Mouse (Mus musculus) liver, embryonic 14.5 days (tissue): ENCODE measurements at regions not wholly inside any gene's neighbourhood (a gene's known extent, or its start where the extent isn't known, plus 50 kb on each side); places are given as distances from the start of the nearest gene placed in this dataset.

Experiments
- CTCF ChIP-seq: IDR thresholded peaks from 2 replicates; pipeline ENCODE4 v1.5.1; 2016; ENCODE audit warnings: antibody characterized with exemption, low read depth, control low read depth
- EP300 ChIP-seq: IDR thresholded peaks from 2 replicates; pipeline ENCODE4 v1.6.1; 2016; ENCODE audit warnings: antibody characterized with exemption, low read depth

GRCm38 (mm10) chr6:49987541-49988210 lies 122.4 kb upstream of the Mpp6 start:
- no peak for TF ChIP-seq CTCF
- no peak for TF ChIP-seq EP300
